Mouse (Mus musculus): ENCODE data around the gene Derl2. TPM values are rescaled to one million over a fixed set of nuclear protein-coding genes. Genes with fewer than 3 reads are reported as not detected.

Derl2 gene
- polyA plus RNA-seq, 1 experiment from 2014 or later, result 41.9 TPM

GRCm38 (mm10) chr11:70970560-70971540 is 48.8 kb downstream of the Derl2 start:
- peak overlapping the region; percentile 73 for H3K4me3 ChIP-seq (ENCODE audit: low read length)
- 16% methylated on average over 24 of the region's 24 CpGs for WGBS
- ATAC-seq (ENCODE audit: low FRiP score, low TSS enrichment), result peak; percentile 24

GRCm38 (mm10) chr11:70969821-70970559 is 49.7 kb downstream of the Derl2 start, which contains the start of the genes Nup88 and Rpain:
Gene Nup88 (minus strand): TSS chr11:70969973.
Gene Rpain (plus strand): TSS chr11:70970213.
- H3K27ac ChIP-seq (ENCODE audit: low read length), result peak within 1 kb of the TSS; percentile 94
- WGBS, result under 1% methylated on average over 43 of the region's 43 CpGs
- H3K4me2 ChIP-seq (replicated peaks; ENCODE audit: low read depth, low read length), result peak within 1 kb of the TSS; percentile 91
- peak within 1 kb of the TSS; percentile 73 for H3K4me3 ChIP-seq (ENCODE audit: low read length)
- H3K9ac ChIP-seq (replicated peaks; ENCODE audit: low read length), result peak within 1 kb of the TSS; percentile 85
- H3K36me3 ChIP-seq (ENCODE audit: insufficient read depth, low read length), result peaks cover 26% of the 10 kb centered on the region
- H3K9me3 ChIP-seq (ENCODE audit: low read length), result no peaks in the 10 kb centered on the region
- ATAC-seq (ENCODE audit: low FRiP score, low TSS enrichment), result peak; percentile 99
- peaks cover 16% of the 10 kb centered on the region for H3K4me1 ChIP-seq (ENCODE audit: insufficient read depth, low read length)
- no peaks in the 10 kb centered on the region for H3K27me3 ChIP-seq (ENCODE audit: insufficient read depth, low read length)

More at GRCm38 (mm10) chr11:70970560-70971540, 48.8 kb downstream of the Derl2 start:
- Histone ChIP-seq H3K36me3 (ENCODE audit: insufficient read depth, low read length) (peaks cover 21% of the 10 kb centered on the region), H3K9me3 (ENCODE audit: low read length) (no peaks in the 10 kb centered on the region), H3K27me3 (ENCODE audit: insufficient read depth, low read length) (no peaks in the 10 kb centered on the region), H3K9ac (replicated peaks; ENCODE audit: low read length) (peak overlapping the region; percentile 76), H3K27ac (ENCODE audit: low read length) (peak overlapping the region; percentile 94), H3K4me2 (replicated peaks; ENCODE audit: low read depth, low read length) (peak overlapping the region; percentile 91), H3K4me1 (ENCODE audit: insufficient read depth, low read length) (peaks cover 16% of the 10 kb centered on the region)

GRCm38 (mm10) chr11:70969271-70969794 is 50.3 kb downstream of the Derl2 start:
- Histone ChIP-seq H3K4me3 (ENCODE audit: low read length) (peak overlapping the region; percentile 73), H3K27ac (ENCODE audit: low read length) (peak overlapping the region; percentile 69), H3K27me3 (ENCODE audit: insufficient read depth, low read length) (no peaks in the 10 kb centered on the region), H3K9me3 (ENCODE audit: low read length) (no peaks in the 10 kb centered on the region), H3K4me1 (ENCODE audit: insufficient read depth, low read length) (peaks cover 16% of the 10 kb centered on the region), H3K9ac (replicated peaks; ENCODE audit: low read length) (peak overlapping the region; percentile 85), H3K36me3 (ENCODE audit: insufficient read depth, low read length) (peaks cover 28% of the 10 kb centered on the region), H3K4me2 (replicated peaks; ENCODE audit: low read depth, low read length) (peak overlapping the region; percentile 91)
- ATAC-seq (ENCODE audit: low FRiP score, low TSS enrichment), result 0 out of 2 replicates have a peak, but pooled peaks have one; percentile 5
- WGBS, result under 1% methylated on average over 25 of the region's 25 CpGs

GRCm38 (mm10) chr11:70964222-70964907 is 55.3 kb downstream of the Derl2 start:
- H3K9me3 ChIP-seq (ENCODE audit: low read length), result no peaks in the 10 kb centered on the region
- H3K27ac ChIP-seq (ENCODE audit: low read length), result no peak overlapping the region
- H3K36me3 ChIP-seq (ENCODE audit: insufficient read depth, low read length), result peaks cover 58% of the 10 kb centered on the region
- H3K27me3 ChIP-seq (ENCODE audit: insufficient read depth, low read length), result no peaks in the 10 kb centered on the region
- H3K4me2 ChIP-seq (replicated peaks; ENCODE audit: low read depth, low read length), result no peak overlapping the region
- H3K4me3 ChIP-seq (ENCODE audit: low read length), result no peak overlapping the region
- ATAC-seq (ENCODE audit: low FRiP score, low TSS enrichment), result no peak
- no peak overlapping the region for H3K9ac ChIP-seq (replicated peaks; ENCODE audit: low read length)
- peaks cover 11% of the 10 kb centered on the region for H3K4me1 ChIP-seq (ENCODE audit: insufficient read depth, low read length)
- WGBS, result 87% methylated on average over 4 of the region's 4 CpGs

GRCm38 (mm10) chr11:70960786-70961554 is 58.7 kb downstream of the Derl2 start:
- H3K4me3 ChIP-seq (ENCODE audit: low read length), result no peak overlapping the region
- 95% methylated on average over 5 of the region's 5 CpGs for WGBS
- no peaks in the 10 kb centered on the region for H3K9me3 ChIP-seq (ENCODE audit: low read length)
- no peaks in the 10 kb centered on the region for H3K27me3 ChIP-seq (ENCODE audit: insufficient read depth, low read length)
- no peak overlapping the region for H3K27ac ChIP-seq (ENCODE audit: low read length)
- H3K4me1 ChIP-seq (ENCODE audit: insufficient read depth, low read length), result no peaks in the 10 kb centered on the region
- no peak overlapping the region for H3K4me2 ChIP-seq (replicated peaks; ENCODE audit: low read depth, low read length)
- H3K9ac ChIP-seq (replicated peaks; ENCODE audit: low read length), result no peak overlapping the region
- no peak for ATAC-seq (ENCODE audit: low FRiP score, low TSS enrichment)
- peaks cover 75% of the 10 kb centered on the region for H3K36me3 ChIP-seq (ENCODE audit: insufficient read depth, low read length)

Other genes with a start within 250 kb of the Derl2 start
- gene Scimp, start 207.3 kb downstream of the Derl2 start, polyA plus RNA-seq (2015; fragmentation: Nextera tagmentation; extraction: Ambion mirVana), result 0.20 and 0.22 TPM in 2 replicates
- 29.5 and 31.6 TPM in 2 replicates for gene Rabep1, start 175.1 kb downstream of the Derl2 start, polyA plus RNA-seq (2015; fragmentation: Nextera tagmentation; extraction: Ambion mirVana)
- 136 and 142 TPM in 2 replicates for gene Nup88, start 49.9 kb downstream of the Derl2 start, polyA plus RNA-seq (2015; fragmentation: Nextera tagmentation; extraction: Ambion mirVana)
- 70.7 and 83.0 TPM in 2 replicates for gene Rpain, start 49.6 kb downstream of the Derl2 start, polyA plus RNA-seq (2015; fragmentation: Nextera tagmentation; extraction: Ambion mirVana)
- 277 and 287 TPM in 2 replicates for gene C1qbp, start 36.8 kb downstream of the Derl2 start, polyA plus RNA-seq (2015; fragmentation: Nextera tagmentation; extraction: Ambion mirVana)
- gene Dhx33, start 15.4 kb downstream of the Derl2 start, polyA plus RNA-seq (2015; fragmentation: Nextera tagmentation; extraction: Ambion mirVana), result 23.9 TPM in 2 replicates
- 44.8 and 45.2 TPM in 2 replicates for gene Mis12, start 230 bp downstream of the Derl2 start, polyA plus RNA-seq (2015; fragmentation: Nextera tagmentation; extraction: Ambion mirVana)
- 56.7 and 59.7 TPM in 2 replicates for gene 6330403K07Rik, start 13.7 kb upstream of the Derl2 start, polyA plus RNA-seq (2015; fragmentation: Nextera tagmentation; extraction: Ambion mirVana)
- gene Nlrp1a, start 124.9 kb upstream of the Derl2 start, polyA plus RNA-seq (2015; fragmentation: Nextera tagmentation; extraction: Ambion mirVana), result 0.06 and 0.14 TPM in 2 replicates
- gene Nlrp1b, start 210.9 kb upstream of the Derl2 start, polyA plus RNA-seq (2015; fragmentation: Nextera tagmentation; extraction: Ambion mirVana), result not detected in 2 replicates